Mouse (Mus musculus) cerebellum, adult 2 months (tissue): ENCODE measurements around the gene Tango2. TPM values are rescaled to one million over a fixed set of nuclear protein-coding genes. Genes with fewer than 3 reads are reported as not detected.

Source experiments
- DNase-seq, 2 experiments: peaks; one replicate each; pipeline ENCODE4 v3.0.0; 2021
- H3K27ac ChIP-seq: fragments of 200-500 bp; 2 replicates; pipeline ENCODE4 v1.5.1; 2012; ENCODE audit warnings: low read length, control low read depth, inconsistent platforms; ENCODE audit not compliant: insufficient read depth
- H3K27me3 ChIP-seq: fragments of 200-500 bp; 2 replicates; pipeline ENCODE4 v1.6.1; 2012; ENCODE audit warnings: inconsistent platforms, mild to moderate bottlenecking, low read length, moderate library complexity; ENCODE audit not compliant: control insufficient read depth, insufficient read depth
- H3K4me1 ChIP-seq: fragments of 200-500 bp; 2 replicates; pipeline ENCODE4 v1.6.1; 2011; ENCODE audit warnings: low read length; ENCODE audit not compliant: control insufficient read depth, insufficient read depth
- H3K4me3 ChIP-seq: fragments of 200-500 bp; replicated peaks from 2 replicates; pipeline ENCODE3; 2011; ENCODE audit warnings: mild to moderate bottlenecking, low read depth, low read length, control low read depth; ENCODE audit not compliant: insufficient read depth
- CTCF ChIP-seq: fragments of 200-500 bp; IDR thresholded peaks from 2 replicates; pipeline ENCODE4 v1.5.1; 2011; ENCODE audit warnings: low read depth, mild to moderate bottlenecking, control low read depth, low read length, moderate library complexity, borderline replicate concordance; ENCODE audit not compliant: insufficient read depth
- POLR2A ChIP-seq: fragments of 200-500 bp; IDR thresholded peaks from 2 replicates; pipeline ENCODE4 v1.6.1; 2011; ENCODE audit warnings: low read length, control low read depth, borderline replicate concordance; ENCODE audit not compliant: insufficient read depth
- WGBS: fragments of 180-500 bp; shearing (Covaris S2); methylation state at CpG from one replicate; pipeline ENCODE4 v1.1.7; 2018; 5-methylcytosine and 5-hydroxymethylcytosine counted together
- polyA plus RNA-seq: library from polyadenylated mRNA; depleted of rRNA; stranded (reverse); fragments of >200 nt; gene quantifications from 2 replicates; pipeline ENCODE4 v1.2.3, GENCODE M21; 2012

Tango2 gene
- polyA plus RNA-seq, 1 experiment, result 210 TPM

- no peak for DNase-seq
- WGBS, result 40% methylated on average over 6 of the region's 6 CpGs
- H3K4me1 ChIP-seq, result peaks cover 26% of the 10 kb centered on the region
- no peaks in the 10 kb centered on the region for H3K27me3 ChIP-seq
- no peak overlapping the region for H3K27ac ChIP-seq
- no peak overlapping the region for H3K4me3 ChIP-seq
- no peak for TF ChIP-seq CTCF
- TF ChIP-seq POLR2A, result no peak
Observed at GRCm38 (mm10) chr16:18380495-18381063, 32.7 kb upstream of the Tango2 start.

GRCm38 (mm10) chr16:18379338-18380001 lies 31.6 kb upstream of the Tango2 start:
- WGBS, result 62% methylated on average over 8 of the region's 8 CpGs

DNA sequence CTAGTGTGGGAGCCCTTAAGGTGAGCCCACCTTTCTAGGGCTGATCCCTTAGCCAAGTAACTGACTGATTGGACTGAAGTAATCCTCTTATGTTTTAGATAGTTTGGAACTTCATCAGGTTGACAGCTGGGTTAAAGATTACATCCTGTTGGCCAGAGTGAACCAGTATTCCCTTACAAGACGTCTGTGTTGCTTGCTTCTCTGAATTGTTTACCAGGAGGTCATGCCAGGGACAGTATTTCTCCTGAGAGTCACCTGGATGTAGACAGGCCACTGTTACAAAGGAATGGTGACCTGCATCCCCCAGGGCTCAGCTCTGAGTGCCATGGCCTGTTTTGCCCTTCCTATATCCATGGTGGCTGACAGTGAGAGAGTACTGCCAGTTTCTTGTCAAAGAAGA lies 30.6 kb upstream of the Tango2 start:
- Histone ChIP-seq H3K4me3 (no peak overlapping the region), H3K27me3 (no peaks in the 10 kb centered on the region), H3K27ac (no peak overlapping the region), H3K4me1 (peaks cover 15% of the 10 kb centered on the region)
- no peak for DNase-seq
- TF ChIP-seq CTCF (no peak), POLR2A (no peak)
- WGBS, result 38% methylated on average over 1 of the region's 1 CpGs

More at GRCm38 (mm10) chr16:18379338-18380001, 31.6 kb upstream of the Tango2 start:
- no peak for DNase-seq
- Histone ChIP-seq H3K27me3 (no peaks in the 10 kb centered on the region), H3K27ac (no peak overlapping the region), H3K4me3 (no peak overlapping the region), H3K4me1 (peaks cover 24% of the 10 kb centered on the region)
- TF ChIP-seq CTCF, result no peak

DNA sequence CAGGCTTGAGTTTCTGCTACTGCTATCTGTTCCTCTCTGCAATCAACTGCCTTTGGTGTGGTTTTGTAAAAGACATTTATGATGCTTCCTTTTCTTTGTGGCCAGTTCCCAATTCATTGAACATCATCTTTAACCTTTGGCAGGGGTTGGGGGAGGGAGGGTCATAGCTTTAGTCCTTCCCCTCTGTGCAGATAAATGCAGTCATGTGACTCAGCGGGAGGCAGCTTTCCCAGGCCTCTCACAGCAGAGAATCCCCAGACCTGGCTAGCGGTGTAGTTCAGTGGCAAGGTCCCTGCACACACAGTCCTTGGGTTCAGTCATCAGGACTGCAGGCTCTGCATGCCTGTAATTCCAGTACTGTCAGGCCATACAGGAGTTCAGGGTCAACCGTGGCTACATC lies 29.3 kb upstream of the Tango2 start:
- Histone ChIP-seq H3K4me3 (no peak overlapping the region), H3K4me1 (peaks cover 9% of the 10 kb centered on the region), H3K27ac (no peak overlapping the region), H3K27me3 (no peaks in the 10 kb centered on the region)
- 60% methylated on average over 3 of the region's 3 CpGs for WGBS
- TF ChIP-seq POLR2A (no peak), CTCF (no peak)
- DNase-seq, result no peak

- TF ChIP-seq CTCF, result no peak
- TF ChIP-seq POLR2A, result no peak
- no peaks in the 10 kb centered on the region for H3K27me3 ChIP-seq
- no peak for DNase-seq
- peaks cover 9% of the 10 kb centered on the region for H3K4me1 ChIP-seq
- H3K27ac ChIP-seq, result no peak overlapping the region
- no peak overlapping the region for H3K4me3 ChIP-seq
- 84% methylated on average over 7 of the region's 7 CpGs for WGBS
Observed at GRCm38 (mm10) chr16:18376297-18376954, 28.5 kb upstream of the Tango2 start.

- DNase-seq, result no peak
- TF ChIP-seq CTCF, result no peak
- TF ChIP-seq POLR2A, result no peak
- H3K4me3 ChIP-seq, result no peak overlapping the region
- no peak overlapping the region for H3K27ac ChIP-seq
- no peaks in the 10 kb centered on the region for H3K4me1 ChIP-seq
- WGBS, result 96% methylated on average over 4 of the region's 4 CpGs
- H3K27me3 ChIP-seq, result no peaks in the 10 kb centered on the region
Observed at GRCm38 (mm10) chr16:18373632-18374031, 25.7 kb upstream of the Tango2 start.

GRCm38 (mm10) chr16:18370197-18370596 lies 22.3 kb upstream of the Tango2 start:
- TF ChIP-seq CTCF, result no peak
- no peak for TF ChIP-seq POLR2A
- no peaks in the 10 kb centered on the region for H3K27me3 ChIP-seq
- 97% methylated on average over 3 of the region's 3 CpGs for WGBS

DNA sequence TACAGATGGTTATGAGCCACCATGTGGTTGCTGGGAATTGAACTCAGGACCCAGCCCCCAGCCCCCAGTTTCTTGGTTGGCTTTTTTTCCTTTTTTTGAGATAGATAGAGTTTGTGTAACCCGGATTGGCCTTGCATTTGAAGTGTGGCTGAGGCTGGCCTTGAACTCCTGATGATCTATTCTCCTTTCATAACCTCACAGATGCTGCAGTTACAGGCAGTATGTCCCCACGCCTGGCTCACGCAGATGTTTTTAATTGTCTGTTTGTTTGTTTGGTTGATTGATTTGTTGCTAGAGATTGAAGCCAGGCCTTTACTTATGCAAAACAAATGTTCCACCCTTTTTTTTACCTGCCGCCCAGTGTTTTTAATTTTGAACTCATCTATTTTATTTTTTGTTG lies 18.9 kb upstream of the Tango2 start:
- Histone ChIP-seq H3K27me3 (no peaks in the 10 kb centered on the region), H3K4me3 (no peak overlapping the region), H3K4me1 (no peaks in the 10 kb centered on the region), H3K27ac (no peak overlapping the region)
- TF ChIP-seq POLR2A (no peak), CTCF (no peak)
- WGBS, result 98% methylated on average over 4 of the region's 4 CpGs
- no peak for DNase-seq

More at GRCm38 (mm10) chr16:18370197-18370596, 22.3 kb upstream of the Tango2 start:
- no peaks in the 10 kb centered on the region for H3K4me1 ChIP-seq
- H3K27ac ChIP-seq, result no peak overlapping the region
- H3K4me3 ChIP-seq, result no peak overlapping the region
- DNase-seq, result no peak
